Mouse (Mus musculus) forebrain, embryonic 16.5 days (tissue): ENCODE data around the gene Tmprss6. TPM values are rescaled to one million over a fixed set of nuclear protein-coding genes. Genes with fewer than 3 reads are reported as not detected.

Experiments used
- ATAC-seq: fragments of 200-750 bp; cut with Nextera tagmentation; 2 replicates; pipeline ENCODE4 v1.8.0; 2017; ENCODE audit warnings: mild to moderate bottlenecking, moderate library complexity
- H3K27ac ChIP-seq: fragments of 300-500 bp; sonication (generic); 2 replicates; pipeline ENCODE4 v1.5.1; 2014; ENCODE audit warnings: low read length, control low read depth
- H3K27me3 ChIP-seq: fragments of 300-500 bp; sonication (generic); replicated peaks from 2 replicates; pipeline ENCODE4 v1.6.1; 2014; ENCODE audit warnings: low read length; ENCODE audit not compliant: control insufficient read depth, insufficient read depth
- H3K36me3 ChIP-seq: fragments of 300-500 bp; sonication (generic); 2 replicates; pipeline ENCODE4 v1.6.1; 2014; ENCODE audit not compliant: control insufficient read depth, insufficient read depth
- H3K4me1 ChIP-seq: fragments of 300-500 bp; sonication (generic); replicated peaks from 2 replicates; pipeline ENCODE4 v1.6.1; 2014; ENCODE audit warnings: low read length; ENCODE audit not compliant: control insufficient read depth, insufficient read depth
- H3K4me2 ChIP-seq: fragments of 300-500 bp; sonication (generic); 2 replicates; pipeline ENCODE4 v1.6.1; 2014; ENCODE audit warnings: mild to moderate bottlenecking, low read length, control low read depth
- H3K4me3 ChIP-seq: fragments of 300-500 bp; sonication (generic); replicated peaks from 2 replicates; pipeline ENCODE4 v1.5.1; 2014; ENCODE audit warnings: mild to moderate bottlenecking, low read length, control low read depth
- H3K9ac ChIP-seq: fragments of 300-500 bp; sonication (generic); replicated peaks from 2 replicates; pipeline ENCODE4 v1.6.1; 2014; ENCODE audit warnings: low read depth, low read length, control low read depth
- H3K9me3 ChIP-seq: fragments of 300-500 bp; sonication (generic); 2 replicates; pipeline ENCODE4 v1.6.1; 2016; ENCODE audit warnings: low read length; ENCODE audit not compliant: control insufficient read depth
- WGBS: fragments of 180-500 bp; shearing (Covaris S2); extraction: QIAGEN DNeasy Blood & Tissue Kit; methylation state at CpG from one replicate; pipeline ENCODE4 v1.1.7; 2014; 5-methylcytosine and 5-hydroxymethylcytosine counted together
- polyA plus RNA-seq: library from polyadenylated mRNA; unstranded; fragments of >200 nt; fragmentation: Nextera tagmentation; extraction: Ambion mirVana; gene quantifications from 2 replicates; pipeline ENCODE4 v1.2.1, GENCODE M21; 2015

Tmprss6 gene
- polyA plus RNA-seq, 1 experiment from 2014 or later = 0.06 TPM

- WGBS = 94% methylated on average over 19 of the region's 19 CpGs
- H3K4me1 ChIP-seq = peaks cover 10% of the 10 kb centered on the region
- H3K9me3 ChIP-seq = no peaks in the 10 kb centered on the region
- no peak overlapping the region for H3K4me3 ChIP-seq
- ATAC-seq = no peak
- H3K9ac ChIP-seq = no peak overlapping the region
- no peaks in the 10 kb centered on the region for H3K27me3 ChIP-seq
- no peak overlapping the region for H3K4me2 ChIP-seq
- no peak overlapping the region for H3K27ac ChIP-seq
- no peaks in the 10 kb centered on the region for H3K36me3 ChIP-seq
These were observed 26.2 kb downstream of the Tmprss6 start for GRCm38 (mm10) chr15:78442231-78442630.

- WGBS = 60% methylated on average over 9 of the region's 9 CpGs
- Histone ChIP-seq H3K4me2 (no peak overlapping the region), H3K36me3 (0 out of 2 replicates have a peak, but pooled peaks cover 3% of the 10 kb centered on the region), H3K4me1 (peaks cover 23% of the 10 kb centered on the region), H3K27me3 (no peaks in the 10 kb centered on the region), H3K9me3 (no peaks in the 10 kb centered on the region), H3K9ac (no peak overlapping the region), H3K4me3 (no peak overlapping the region), H3K27ac (no peak overlapping the region)
- no peak for ATAC-seq
These were observed 29.5 kb downstream of the Tmprss6 start for GRCm38 (mm10) chr15:78438973-78439372.

- peaks cover 23% of the 10 kb centered on the region for H3K4me1 ChIP-seq
- H3K27ac ChIP-seq = no peak overlapping the region
- 52% methylated on average over 8 of the region's 8 CpGs for WGBS
- ATAC-seq = no peak
- H3K4me3 ChIP-seq = no peak overlapping the region
- no peak overlapping the region for H3K4me2 ChIP-seq
- H3K36me3 ChIP-seq = 0 out of 2 replicates have a peak, but pooled peaks cover 3% of the 10 kb centered on the region
- no peaks in the 10 kb centered on the region for H3K27me3 ChIP-seq
- no peaks in the 10 kb centered on the region for H3K9me3 ChIP-seq
- H3K9ac ChIP-seq = no peak overlapping the region
These were observed 29.9 kb downstream of the Tmprss6 start for GRCm38 (mm10) chr15:78438505-78438904.

GRCm38 (mm10) chr15:78438018-78438394, 30.4 kb downstream of the Tmprss6 start:
- H3K4me1 ChIP-seq = peaks cover 23% of the 10 kb centered on the region
- H3K9me3 ChIP-seq = no peaks in the 10 kb centered on the region
- 50% methylated on average over 4 of the region's 4 CpGs for WGBS
- no peak overlapping the region for H3K27ac ChIP-seq
- no peak overlapping the region for H3K4me3 ChIP-seq
- 0 out of 2 replicates have a peak, but pooled peaks cover 3% of the 10 kb centered on the region for H3K36me3 ChIP-seq
- H3K27me3 ChIP-seq = no peaks in the 10 kb centered on the region
- no peak overlapping the region for H3K9ac ChIP-seq
- H3K4me2 ChIP-seq = no peak overlapping the region
- no peak for ATAC-seq

GRCm38 (mm10) chr15:78437237-78438017, 31.0 kb downstream of the Tmprss6 start:
- H3K4me1 ChIP-seq = peaks cover 23% of the 10 kb centered on the region

GRCm38 (mm10) chr15:78436380-78437192, 31.8 kb downstream of the Tmprss6 start:
- Histone ChIP-seq H3K27ac (peak overlapping the region; percentile 45), H3K4me3 (peak overlapping the region; percentile 18), H3K9ac (peak overlapping the region; percentile 51), H3K9me3 (no peaks in the 10 kb centered on the region), H3K4me2 (peak overlapping the region; percentile 48), H3K4me1 (peaks cover 23% of the 10 kb centered on the region), H3K27me3 (no peaks in the 10 kb centered on the region), H3K36me3 (0 out of 2 replicates have a peak, but pooled peaks cover 3% of the 10 kb centered on the region)
- WGBS = 15% methylated on average over 23 of the region's 32 CpGs
- ATAC-seq = peak; percentile 65

More at GRCm38 (mm10) chr15:78437237-78438017, 31.0 kb downstream of the Tmprss6 start:
- ATAC-seq = peak; percentile 19; the same call in 1 of the 2 replicates
- no peaks in the 10 kb centered on the region for H3K27me3 ChIP-seq
- peak overlapping the region; percentile 9 for H3K27ac ChIP-seq
- 16% methylated on average over 23 of the region's 23 CpGs for WGBS
- H3K4me2 ChIP-seq = peak overlapping the region; percentile 48
- no peaks in the 10 kb centered on the region for H3K9me3 ChIP-seq
- H3K9ac ChIP-seq = peak overlapping the region; percentile 51
- H3K4me3 ChIP-seq = peak overlapping the region; percentile 18; the same call in 1 of the 2 replicates
- 0 out of 2 replicates have a peak, but pooled peaks cover 3% of the 10 kb centered on the region for H3K36me3 ChIP-seq

- WGBS = 83% methylated on average over 11 of the region's 11 CpGs
- H3K4me2 ChIP-seq = no peak overlapping the region
- peaks cover 23% of the 10 kb centered on the region for H3K4me1 ChIP-seq
These were observed 32.8 kb downstream of the Tmprss6 start for GRCm38 (mm10) chr15:78435681-78436080.

GRCm38 (mm10) chr15:78434896-78435520, 33.4 kb downstream of the Tmprss6 start:
- H3K4me3 ChIP-seq = no peak overlapping the region
- H3K9ac ChIP-seq = no peak overlapping the region
- H3K27ac ChIP-seq = no peak overlapping the region
- no peaks in the 10 kb centered on the region for H3K27me3 ChIP-seq
- peaks cover 7% of the 10 kb centered on the region; the same call in 1 of the 2 replicates for H3K36me3 ChIP-seq
- no peak overlapping the region for H3K4me2 ChIP-seq
- 31% methylated on average over 6 of the region's 6 CpGs for WGBS
- ATAC-seq = no peak
- H3K4me1 ChIP-seq = peaks cover 27% of the 10 kb centered on the region
- H3K9me3 ChIP-seq = no peaks in the 10 kb centered on the region

More at GRCm38 (mm10) chr15:78435681-78436080, 32.8 kb downstream of the Tmprss6 start:
- Histone ChIP-seq H3K27me3 (no peaks in the 10 kb centered on the region), H3K9me3 (no peaks in the 10 kb centered on the region), H3K27ac (no peak overlapping the region), H3K9ac (no peak overlapping the region), H3K4me3 (no peak overlapping the region), H3K36me3 (peaks cover 6% of the 10 kb centered on the region; the same call in 1 of the 2 replicates)
- ATAC-seq = no peak
